Mouse (Mus musculus) liver, embryonic 14.5 days (tissue): Measurements from ENCODE around the gene Rab3c.

Source experiments
- CTCF ChIP-seq: IDR thresholded peaks from 2 replicates; pipeline ENCODE4 v1.5.1; 2016; ENCODE audit warnings: antibody characterized with exemption, low read depth, control low read depth
- EP300 ChIP-seq: IDR thresholded peaks from 2 replicates; pipeline ENCODE4 v1.6.1; 2016; ENCODE audit warnings: antibody characterized with exemption, low read depth

GRCm38 (mm10) chr13:110211526-110212075, 69.2 kb downstream of the Rab3c start:
- TF ChIP-seq CTCF, result no peak
- TF ChIP-seq EP300, result no peak
